Comparison of ENCODE assay signal across 5 mouse cellular contexts in the genomic region with DNA sequence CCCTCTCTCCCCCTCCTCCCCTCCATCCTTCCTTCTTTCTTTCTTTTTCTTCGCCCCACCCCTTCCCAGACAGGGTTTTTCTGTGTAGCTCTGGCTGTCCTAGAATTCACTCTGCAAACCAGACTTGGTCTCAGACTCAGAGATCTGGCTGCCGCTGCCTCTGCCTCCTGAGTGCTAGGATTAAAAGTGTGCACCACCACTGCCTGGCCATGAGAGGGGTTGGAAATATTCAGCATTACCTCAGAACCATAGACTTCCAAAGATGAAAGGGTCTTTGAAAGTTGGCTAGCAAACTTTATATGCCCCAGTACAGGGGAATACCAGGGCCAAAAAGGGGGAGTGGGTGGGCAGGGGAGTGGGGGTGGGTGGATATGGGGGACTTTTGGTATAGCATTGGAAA.
DNase-seq lines count a peak whose midpoint lies in the region; ATAC-seq and TF ChIP-seq lines count a peak whose summit lies in the region.
"Not testable (repeated sequence)": the region's sequence is repeated elsewhere in the genome, so short reads cannot be mapped to it uniquely, and the experiment has no call there.

No protein-coding gene starts in this region.

- H3K27ac ChIP-seq in limb, embryonic 13.5 days; limb, embryonic 14.5 days (replicated peaks; ENCODE audit: low read depth, low read length); limb, embryonic 15.5 days; midbrain, embryonic 11.5 days (ENCODE audit: low read depth, low read length): not testable (repeated sequence)

- not testable (repeated sequence) for H3K4me1 ChIP-seq in limb, embryonic 13.5 days; limb, embryonic 14.5 days (ENCODE audit: control insufficient read depth, insufficient read depth, low read length); midbrain, embryonic 11.5 days (ENCODE audit: control insufficient read depth, insufficient read depth, low read length)
- 0 out of 2 replicates have a peak, but pooled peaks cover 13% of the 10 kb centered on the region for H3K4me1 ChIP-seq in limb, embryonic 15.5 days

- peak; percentile 25; the same call in 1 of the 2 replicates for ATAC-seq in limb, embryonic 13.5 days (ENCODE audit: low FRiP score, low read depth)
- ATAC-seq in limb, embryonic 14.5 days (ENCODE audit: low FRiP score, low read depth), result 0 out of 2 replicates have a peak, but pooled peaks have one; percentile 30
- ATAC-seq in limb, embryonic 15.5 days (ENCODE audit: insufficient number of reproducible peaks, low FRiP score, low TSS enrichment, low read depth), result peak; percentile 55; the same call in 1 of the 2 replicates
- ATAC-seq in midbrain, embryonic 11.5 days (ENCODE audit: low FRiP score), result not testable (repeated sequence)

- not testable (repeated sequence) for H3K36me3 ChIP-seq in limb, embryonic 13.5 days; limb, embryonic 14.5 days (ENCODE audit: control insufficient read depth, insufficient read depth, low read length); limb, embryonic 15.5 days; midbrain, embryonic 11.5 days (ENCODE audit: control insufficient read depth, insufficient read depth, low read length)

- TF ChIP-seq POLR2A in limb, embryonic 14.5 days (IDR thresholded peaks at IDR 0.05; ENCODE audit: borderline replicate concordance, extremely low read depth, insufficient read depth, insufficient read length), result not testable (repeated sequence)

- H3K4me3 ChIP-seq in limb, embryonic 13.5 days; limb, embryonic 14.5 days (replicated peaks; ENCODE audit: low read length); limb, embryonic 15.5 days; midbrain, embryonic 11.5 days (ENCODE audit: low read depth, low read length): not testable (repeated sequence)

- not testable (repeated sequence) for H3K9ac ChIP-seq in limb, embryonic 13.5 days; limb, embryonic 14.5 days (ENCODE audit: low read depth, low read length, severe bottlenecking); limb, embryonic 15.5 days; midbrain, embryonic 11.5 days (ENCODE audit: low read length)

- not testable (repeated sequence) for H3K27me3 ChIP-seq in limb, embryonic 13.5 days; limb, embryonic 14.5 days (ENCODE audit: control insufficient read depth, insufficient read depth, low read length); limb, embryonic 15.5 days; midbrain, embryonic 11.5 days (ENCODE audit: control insufficient read depth, insufficient read depth, low read length)

- 78% methylated on average over 2 of the region's 2 CpGs for whole genome bisulfite sequencing in limb, embryonic 13.5 days
- 74% methylated on average over 2 of the region's 2 CpGs for WGBS in limb, embryonic 14.5 days
- 62% methylated on average over 2 of the region's 2 CpGs for WGBS in limb, embryonic 15.5 days
- 93% methylated on average over 2 of the region's 2 CpGs for WGBS in midbrain, embryonic 11.5 days

- H3K4me2 ChIP-seq in limb, embryonic 13.5 days (replicated peaks); limb, embryonic 14.5 days (replicated peaks; ENCODE audit: low read depth, low read length, severe bottlenecking); limb, embryonic 15.5 days; midbrain, embryonic 11.5 days: not testable (repeated sequence)

- H3K9me3 ChIP-seq in limb, embryonic 13.5 days; limb, embryonic 14.5 days (ENCODE audit: control insufficient read depth, low read length); limb, embryonic 15.5 days; midbrain, embryonic 11.5 days (ENCODE audit: control insufficient read depth, low read length): not testable (repeated sequence)

- peak; percentile 68 for DNase-seq in heart, adult 11 months
- DNase-seq in limb, embryonic 14.5 days (ENCODE audit: low spot score), result not testable (repeated sequence)
- DNase-seq in midbrain, embryonic 11.5 days (ENCODE audit: low spot score, missing footprints), result peak; percentile 28
